Mouse (Mus musculus): ENCODE data around the gene Gm17304. TPM values are rescaled to one million over a fixed set of nuclear protein-coding genes. Genes with fewer than 3 reads are reported as not detected.

Gm17304 gene
- total RNA-seq, 2 experiments from 2014 or later, result not detected

GRCm38 (mm10) chr5:106628369-106629149 is 19.7 kb downstream of the Gm17304 start:
- DNase-seq, result no peak

DNA sequence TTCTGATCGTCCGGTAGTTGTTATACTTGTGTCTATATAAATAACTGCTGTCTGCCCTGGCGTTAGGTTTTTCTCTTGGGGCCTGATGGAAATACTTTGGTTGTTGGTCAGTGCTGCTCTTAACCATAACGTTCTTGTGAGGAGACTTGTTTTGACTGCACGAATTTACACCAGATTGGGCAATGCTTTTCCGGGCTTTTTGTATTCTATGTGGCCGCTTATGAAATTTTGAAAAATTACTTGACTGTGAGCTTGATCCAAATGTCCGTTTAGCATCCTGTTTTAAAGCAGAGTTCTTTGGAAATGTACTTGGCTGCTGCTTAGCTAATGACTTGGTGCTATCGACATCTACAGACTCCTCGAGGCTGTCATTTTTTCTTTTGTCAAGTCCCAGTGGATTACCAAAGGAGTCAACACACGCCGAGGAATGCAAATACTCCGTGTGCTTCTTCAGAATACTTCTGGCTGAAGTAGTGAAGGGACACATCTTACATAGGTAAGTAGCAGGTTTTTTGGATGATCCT is 27.6 kb downstream of the Gm17304 start:
- no peak for DNase-seq

DNA sequence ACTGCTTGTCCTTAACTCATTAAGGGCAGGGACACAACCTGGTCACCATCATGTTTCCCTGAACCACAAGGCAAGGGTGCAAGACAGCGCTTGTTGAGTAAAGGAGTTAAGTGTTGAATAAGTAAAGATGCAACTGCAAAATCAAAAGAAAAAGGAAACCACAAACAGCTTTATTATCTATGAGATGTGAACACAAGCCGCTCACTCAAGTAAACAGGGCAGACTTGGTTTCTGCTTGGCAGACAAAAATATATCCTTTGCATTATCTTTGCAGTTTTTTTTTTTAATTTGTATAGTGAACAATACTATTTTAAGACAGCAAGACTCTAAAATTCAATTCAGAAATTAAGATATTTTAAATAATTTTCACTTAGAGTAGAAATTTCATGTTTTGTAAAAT is 30.7 kb downstream of the Gm17304 start:
- no peak for DNase-seq

GRCm38 (mm10) chr5:106640235-106640809 is 31.4 kb downstream of the Gm17304 start:
- DNase-seq, result no peak

GRCm38 (mm10) chr5:106641876-106642275 is 33.0 kb downstream of the Gm17304 start:
- no peak for DNase-seq

DNA sequence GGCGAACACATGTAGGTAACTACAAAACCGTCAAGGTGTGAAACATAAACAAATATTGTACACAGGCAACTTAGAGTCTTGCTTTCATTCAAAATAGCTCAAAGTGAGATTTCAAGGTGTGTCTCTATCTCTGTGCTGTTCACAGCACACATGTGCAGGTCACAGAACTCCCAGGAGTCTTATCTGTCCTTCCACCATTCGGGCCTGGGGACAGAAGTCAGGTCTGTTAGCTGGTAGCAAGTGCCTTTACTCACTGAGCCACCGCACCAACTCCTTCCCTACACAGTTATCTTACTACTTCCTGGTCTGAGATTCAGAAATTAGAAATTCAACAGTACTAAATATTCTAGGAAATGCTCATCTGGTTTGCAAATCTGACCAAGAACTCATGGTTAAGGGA is 34.5 kb downstream of the Gm17304 start:
- no peak for DNase-seq

GRCm38 (mm10) chr5:106649441-106649840 is 40.5 kb downstream of the Gm17304 start:
- no peak for DNase-seq

DNA sequence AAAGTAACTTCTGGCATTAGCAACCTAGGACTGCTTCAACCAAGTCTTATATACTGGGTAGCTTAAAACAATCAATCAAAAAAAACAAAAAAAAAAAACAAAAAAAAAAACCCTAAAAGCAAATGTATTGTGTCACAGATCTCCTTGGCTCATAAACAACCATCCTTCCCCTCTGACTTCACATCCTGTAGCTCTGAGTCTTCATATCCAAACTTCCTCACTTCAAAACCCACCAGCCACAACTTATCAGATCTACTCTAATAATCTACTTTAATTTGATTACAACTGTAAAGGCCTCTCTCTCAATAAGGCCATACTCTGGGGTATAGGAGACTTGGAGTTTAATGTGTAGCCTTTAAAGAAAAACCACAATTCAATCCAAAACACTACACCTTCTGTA is 41.1 kb downstream of the Gm17304 start:
- DNase-seq, result no peak

GRCm38 (mm10) chr5:106652220-106652753 is 43.4 kb downstream of the Gm17304 start:
- DNase-seq, result no peak

DNA sequence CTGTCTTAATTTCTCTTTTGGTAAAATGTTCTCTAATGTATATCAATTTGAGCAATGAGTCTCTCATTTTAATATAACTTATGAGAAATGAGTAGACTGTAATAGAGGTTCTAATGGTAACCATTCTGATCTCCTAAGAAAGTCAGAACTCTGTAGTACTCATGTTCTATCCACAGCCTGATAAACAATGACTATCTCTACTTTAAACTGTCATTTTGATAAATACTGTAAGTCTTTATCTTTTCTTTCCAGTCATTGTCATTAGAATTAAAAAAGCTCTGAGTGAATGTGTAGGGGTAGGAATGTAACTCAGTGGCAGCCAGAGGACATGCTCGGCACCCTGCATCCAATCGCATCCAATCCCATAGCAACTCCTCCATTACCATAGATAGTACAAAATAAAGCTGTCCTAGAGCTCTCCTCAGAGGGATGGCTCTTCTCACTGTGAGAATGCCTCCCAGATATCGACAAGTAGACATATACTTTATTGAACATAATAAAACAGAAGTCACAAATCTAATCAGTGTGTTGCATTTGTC is 44.0 kb downstream of the Gm17304 start:
- DNase-seq, result no peak

Other genes starting within 250 kb of the Gm17304 start
- gene Barhl2, start 150.9 kb upstream of the Gm17304 start, total RNA-seq (2021), result under 1 TPM in 1 of 2 experiments, not detected in 1; 0.15 TPM
- 100 to 1,000 TPM; 105 to 107 TPM for gene Zfp644, start 88.2 kb downstream of the Gm17304 start, total RNA-seq (2021)